Mouse (Mus musculus): Measurements from ENCODE around the gene Tead1.
A peak's percentile ranks its signal among the peaks of the same experiment; 100 is the strongest.

Tead1 gene

DNA sequence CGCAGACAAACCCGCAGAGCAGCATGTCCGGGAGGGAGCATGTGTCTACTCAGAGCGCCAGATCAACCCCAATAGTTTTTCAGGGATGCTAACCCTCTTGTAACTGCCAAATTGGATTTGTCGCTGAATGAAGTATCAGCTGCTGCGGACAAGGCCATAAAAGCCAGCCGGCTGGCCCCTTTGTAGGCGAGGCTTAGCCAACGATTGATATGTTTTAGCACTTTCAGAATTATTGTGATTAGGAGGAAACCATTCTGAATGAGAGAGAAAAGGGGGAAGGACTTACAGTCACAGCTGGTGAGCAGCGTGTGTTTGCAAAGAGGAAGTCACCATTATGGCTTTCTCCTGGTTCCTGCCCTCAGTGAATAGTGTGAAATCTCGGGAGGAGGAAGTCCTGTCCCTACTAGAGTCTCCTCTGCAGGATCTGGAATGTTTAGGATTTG lies 146.2 kb downstream of the Tead1 start:
- no peak for DNase-seq

DNA sequence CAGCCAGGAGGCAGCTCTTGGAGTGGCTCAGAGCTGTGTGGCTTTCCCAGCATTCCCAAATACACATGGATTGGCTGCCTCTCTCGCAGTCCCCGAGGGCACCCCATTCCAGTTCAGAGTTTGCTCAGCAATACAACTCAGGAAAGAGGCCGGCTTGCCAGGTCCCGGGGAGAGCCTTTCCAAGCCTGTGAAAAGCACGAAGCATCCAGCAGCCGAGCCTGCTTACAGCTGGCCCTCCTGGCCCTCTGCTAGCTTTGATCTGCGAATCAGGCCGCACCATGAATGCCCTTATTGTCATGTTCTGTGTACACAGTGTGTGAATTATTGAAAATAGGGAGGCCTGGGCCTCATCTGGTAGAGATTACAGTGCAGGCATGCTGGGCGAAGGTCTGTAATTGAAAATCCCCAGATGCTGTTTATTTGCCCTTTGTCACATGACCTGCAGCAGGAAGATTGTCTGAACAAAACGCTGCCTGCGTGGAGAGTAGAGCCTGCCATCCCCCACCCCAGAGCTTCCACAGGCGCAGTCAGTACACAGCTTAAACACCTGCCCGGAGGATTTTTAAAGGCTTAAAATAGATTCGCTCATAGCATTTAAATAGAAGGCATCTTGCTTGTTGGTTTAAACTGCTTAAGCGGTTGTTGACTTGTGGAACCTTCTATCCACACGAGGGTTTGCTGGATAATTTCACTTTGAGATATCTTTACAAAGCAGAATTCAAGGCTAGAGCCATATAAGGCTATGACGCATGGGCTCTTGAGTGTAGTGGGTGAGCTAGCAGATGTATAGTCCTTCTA lies 147.2 kb downstream of the Tead1 start:
- DNase-seq, result no peak

DNA sequence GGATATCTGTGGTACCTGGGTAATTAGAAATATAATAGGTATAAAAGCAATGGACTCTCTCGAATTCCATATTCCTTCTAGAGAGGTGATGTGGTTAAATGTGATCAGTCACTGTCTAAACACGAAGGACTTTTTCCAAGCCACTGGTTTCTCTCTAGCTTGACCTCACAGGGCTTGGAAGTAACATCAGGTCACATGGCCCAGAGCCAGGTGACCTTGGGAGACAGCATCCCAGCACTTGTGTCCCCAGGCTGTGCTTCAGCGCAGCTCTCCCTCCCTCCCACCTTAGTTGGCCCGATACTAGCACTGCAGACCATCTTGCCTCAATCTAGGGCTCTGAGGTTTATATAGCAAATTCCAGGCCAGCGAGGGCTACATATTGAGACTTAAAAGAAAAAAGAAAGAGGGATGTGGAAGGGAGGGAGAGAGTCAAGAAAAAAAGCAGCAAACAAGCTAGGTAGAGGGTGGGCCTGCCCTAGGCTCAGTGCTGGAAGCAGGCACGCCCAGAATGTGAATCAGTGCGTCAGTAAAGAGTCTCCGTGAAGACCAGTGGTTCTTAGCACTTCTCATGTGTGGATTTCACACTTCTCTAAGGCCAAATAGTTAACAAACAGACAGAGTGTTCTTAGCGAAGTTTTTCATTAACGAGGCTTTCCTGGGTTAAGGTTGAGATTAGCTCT lies 149.0 kb downstream of the Tead1 start:
- DNase-seq, result no peak

- DNase-seq, result no peak
These were observed 149.5 kb downstream of the Tead1 start for GRCm38 (mm10) chr7:112828696-112829022.

GRCm38 (mm10) chr7:112830946-112831345 lies 151.8 kb downstream of the Tead1 start:
- no peak for DNase-seq

DNA sequence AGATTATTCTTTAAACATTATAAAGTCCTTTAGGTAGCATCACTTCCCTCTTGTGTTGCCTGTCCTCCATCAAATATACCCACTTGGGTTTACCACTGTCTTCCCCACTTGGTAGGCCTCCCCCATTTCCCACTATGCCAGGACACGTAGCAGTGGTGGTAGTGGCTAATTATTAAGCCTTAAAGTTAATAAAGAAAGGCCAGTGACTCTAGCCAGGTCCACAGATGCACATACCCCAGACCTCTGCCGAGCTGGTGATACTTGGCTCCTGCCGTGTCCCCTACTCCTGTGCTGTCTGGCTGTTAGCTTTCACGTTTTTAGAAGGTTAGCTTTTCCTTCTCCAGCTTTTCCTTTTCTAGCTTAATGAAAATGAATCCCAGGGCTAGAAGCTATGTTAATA lies 152.3 kb downstream of the Tead1 start:
- no peak for DNase-seq

- DNase-seq, result no peak
These were observed 154.0 kb downstream of the Tead1 start for GRCm38 (mm10) chr7:112833132-112833531.

DNA sequence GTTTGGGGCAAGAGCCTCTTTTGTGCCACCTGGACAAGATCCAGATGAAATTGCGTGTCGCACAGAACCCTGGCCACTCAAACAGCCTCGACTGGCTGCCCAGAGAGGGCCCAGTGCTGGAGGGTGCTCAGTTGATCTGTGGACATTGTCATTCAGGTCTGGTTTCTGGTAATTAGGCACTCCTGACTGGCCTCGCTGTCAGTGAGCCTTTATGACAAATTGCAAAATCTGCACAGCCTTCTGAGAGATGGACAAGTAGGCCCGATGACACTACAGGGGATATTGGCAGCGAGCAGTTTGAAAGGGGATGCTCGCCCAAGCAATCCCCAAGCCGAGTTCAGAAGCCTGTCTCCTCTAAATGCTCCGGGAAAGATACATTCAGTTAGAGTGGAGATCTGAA lies 157.0 kb downstream of the Tead1 start:
- no peak for DNase-seq

GRCm38 (mm10) chr7:112838131-112838530 lies 159.0 kb downstream of the Tead1 start:
- DNase-seq, result no peak

DNA sequence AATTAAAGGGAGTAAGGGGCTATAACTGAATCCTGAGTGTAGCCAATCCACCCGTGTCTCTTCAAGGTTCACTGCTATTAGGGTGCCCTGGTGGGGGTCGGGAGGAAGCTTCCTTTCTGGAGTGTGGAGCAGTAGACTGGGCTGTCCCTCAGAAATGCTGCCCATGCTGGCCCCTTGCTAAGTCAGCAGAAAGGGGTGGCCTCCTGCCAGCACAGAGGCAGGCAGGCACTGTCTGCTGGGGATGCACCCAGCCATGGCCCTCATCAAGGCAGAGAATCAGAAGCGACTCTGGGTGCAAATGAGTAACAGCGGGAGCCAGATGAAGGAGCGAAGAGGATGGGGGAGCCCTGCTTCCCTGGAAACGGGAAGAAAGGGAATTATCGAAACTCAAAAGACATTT lies 161.2 kb downstream of the Tead1 start:
- no peak for DNase-seq

- DNase-seq, result no peak
These were observed 161.8 kb downstream of the Tead1 start for GRCm38 (mm10) chr7:112840890-112841289.

DNA sequence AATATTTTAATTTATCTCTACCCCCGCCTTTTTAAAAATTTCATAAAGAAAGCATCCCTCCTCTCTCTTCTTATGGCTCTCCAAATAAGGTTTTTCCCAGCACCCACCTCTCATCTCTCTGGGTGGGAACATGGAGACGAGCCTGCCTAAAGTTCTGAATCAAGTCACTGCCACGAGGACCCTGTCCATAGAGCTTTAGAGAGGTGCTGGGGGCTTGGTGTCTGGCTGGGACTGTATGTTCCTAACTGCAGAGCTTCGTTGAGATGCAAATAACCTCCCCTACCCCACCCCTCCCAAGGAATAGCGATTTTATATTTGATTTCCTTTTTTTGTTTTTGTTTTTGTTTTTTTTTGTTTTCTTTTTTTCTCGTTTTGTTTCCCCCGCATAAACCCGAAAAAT lies 162.4 kb downstream of the Tead1 start:
- no peak for DNase-seq

DNA sequence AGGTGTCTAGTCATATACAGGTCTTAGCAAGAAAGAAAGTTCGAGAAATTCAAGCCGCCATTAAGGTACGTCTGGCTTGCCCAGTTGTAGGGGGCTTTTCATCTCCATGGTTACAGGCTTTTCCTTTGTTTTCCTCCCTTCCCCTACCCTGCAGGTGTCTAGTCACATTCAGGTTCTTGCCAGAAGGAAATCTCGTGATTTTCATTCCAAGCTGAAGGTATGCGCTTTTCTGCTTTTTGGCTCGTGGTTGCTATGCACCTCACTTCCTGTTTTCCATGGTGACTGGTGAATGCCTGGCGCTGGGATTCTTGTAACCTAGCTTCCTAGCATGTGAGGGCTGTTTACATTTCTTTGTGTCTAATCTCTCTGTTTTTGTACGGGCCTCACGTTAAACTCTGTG lies 162.8 kb downstream of the Tead1 start:
- no peak for DNase-seq

DNA sequence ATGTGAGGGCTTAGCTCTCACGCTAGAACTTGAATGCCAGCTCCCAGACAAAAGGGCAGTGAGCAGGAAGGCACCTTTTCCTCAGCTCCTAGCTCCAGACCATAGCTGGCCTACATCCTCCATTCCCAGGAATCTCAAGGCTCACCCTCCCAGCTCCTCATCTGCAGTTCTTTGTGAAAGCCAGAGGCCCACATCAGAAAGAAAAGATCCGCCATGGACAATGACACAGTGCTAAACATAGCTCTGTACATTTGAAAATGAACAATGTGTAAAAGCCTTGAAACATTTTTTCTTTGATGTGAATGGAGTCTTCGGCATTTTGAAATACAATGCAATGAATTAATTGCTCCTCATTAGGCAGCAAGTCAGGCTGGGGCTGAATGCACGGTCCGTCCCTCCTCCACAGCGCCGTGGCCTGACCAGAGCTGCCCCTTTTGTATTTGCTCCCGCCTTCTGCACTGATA lies 172.2 kb downstream of the Tead1 start:
- no peak for DNase-seq

DNA sequence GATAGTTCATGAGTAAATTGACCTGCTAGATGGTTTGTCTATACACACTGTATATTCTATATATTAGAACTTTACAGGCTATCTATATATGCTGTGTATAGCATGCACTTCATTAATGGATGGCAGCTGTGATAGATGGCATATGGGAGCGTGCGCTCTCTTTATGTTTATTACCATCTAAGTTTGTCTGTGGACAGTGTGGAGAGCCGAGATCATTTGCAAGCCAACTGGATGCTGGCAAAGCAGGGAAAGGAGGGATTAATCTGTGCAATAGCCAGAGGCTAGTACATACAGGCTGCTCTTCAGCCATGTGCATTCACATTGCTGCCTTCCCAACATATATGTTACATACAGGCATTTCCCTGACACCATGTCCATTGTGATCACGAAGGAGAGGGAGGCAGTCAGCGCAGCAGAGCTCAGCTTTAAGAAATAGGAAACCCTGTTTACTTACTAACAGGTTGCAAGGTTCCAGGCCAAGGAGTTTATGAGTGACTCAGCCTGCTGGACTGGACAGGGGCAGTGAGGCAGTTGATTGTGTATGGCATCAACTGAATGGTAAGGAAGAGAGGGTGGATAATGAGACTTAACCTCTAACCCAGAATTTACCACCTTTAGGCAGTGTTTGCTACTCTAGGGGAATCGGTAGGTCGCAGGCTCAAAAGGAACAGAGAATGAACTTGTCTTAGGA lies 173.2 kb downstream of the Tead1 start:
- DNase-seq, result no peak

DNA sequence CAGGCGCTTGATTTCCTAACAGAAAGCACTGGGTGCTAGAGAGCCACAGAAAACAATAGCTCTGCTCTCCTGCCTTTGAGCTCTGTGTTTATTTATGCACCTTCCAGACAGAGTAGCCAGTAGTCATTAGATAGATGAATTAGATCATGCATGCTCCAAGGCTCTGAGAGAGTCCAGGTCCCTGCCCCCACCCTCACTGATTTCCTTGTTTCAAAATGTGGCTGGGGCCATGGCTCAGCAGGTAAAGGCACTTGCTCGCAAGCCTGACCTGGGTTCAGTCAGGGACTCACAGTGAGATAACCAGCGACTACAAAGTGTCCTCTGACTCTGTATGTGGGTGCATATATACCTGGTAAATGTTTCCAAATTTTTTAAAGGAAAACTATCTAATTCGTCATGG lies 174.7 kb downstream of the Tead1 start:
- DNase-seq, result no peak

GRCm38 (mm10) chr7:112854516-112854915 lies 175.4 kb downstream of the Tead1 start:
- no peak for DNase-seq

DNA sequence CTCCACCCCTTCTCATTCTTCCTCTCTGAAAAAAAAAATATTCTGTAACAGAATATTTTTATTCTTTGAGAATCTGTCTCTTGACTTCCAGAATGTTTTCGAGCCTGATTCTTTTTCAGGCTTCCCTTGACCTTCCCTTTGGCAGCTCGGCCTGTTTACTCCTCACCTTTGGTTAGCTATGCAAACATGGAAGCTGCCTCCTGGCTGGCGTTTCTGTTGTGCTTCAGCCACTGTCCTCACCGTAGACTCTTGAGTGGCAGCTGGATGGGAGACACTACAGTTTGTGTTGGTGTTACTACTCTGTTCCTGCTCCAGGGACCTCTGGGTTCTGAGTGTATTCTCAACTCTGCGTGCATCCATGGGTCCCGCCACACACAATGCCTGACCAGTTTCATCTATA lies 176.3 kb downstream of the Tead1 start:
- DNase-seq, result no peak

DNA sequence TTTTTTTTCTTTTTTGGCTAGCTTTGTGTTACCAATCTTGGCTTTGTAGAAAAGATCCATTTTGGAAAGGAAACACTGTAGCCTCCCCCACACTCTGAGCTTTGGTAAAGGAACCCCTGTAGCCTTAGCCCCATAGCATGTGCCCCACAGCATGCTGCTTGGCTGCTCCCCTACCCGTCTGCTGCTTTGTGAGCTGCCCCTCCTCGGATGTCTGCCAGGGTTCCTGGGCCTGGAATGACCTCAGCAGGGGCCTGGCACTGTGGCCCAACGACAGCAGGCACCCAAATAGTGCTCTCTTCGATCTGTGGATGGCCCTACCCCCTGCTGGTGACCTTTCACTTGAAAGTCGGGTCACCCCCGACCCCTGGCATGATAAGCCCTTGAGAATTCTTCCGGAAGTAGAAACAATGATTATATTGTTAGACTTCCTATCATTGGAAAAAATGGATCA lies 177.0 kb downstream of the Tead1 start:
- peak; percentile 93 for DNase-seq

DNA sequence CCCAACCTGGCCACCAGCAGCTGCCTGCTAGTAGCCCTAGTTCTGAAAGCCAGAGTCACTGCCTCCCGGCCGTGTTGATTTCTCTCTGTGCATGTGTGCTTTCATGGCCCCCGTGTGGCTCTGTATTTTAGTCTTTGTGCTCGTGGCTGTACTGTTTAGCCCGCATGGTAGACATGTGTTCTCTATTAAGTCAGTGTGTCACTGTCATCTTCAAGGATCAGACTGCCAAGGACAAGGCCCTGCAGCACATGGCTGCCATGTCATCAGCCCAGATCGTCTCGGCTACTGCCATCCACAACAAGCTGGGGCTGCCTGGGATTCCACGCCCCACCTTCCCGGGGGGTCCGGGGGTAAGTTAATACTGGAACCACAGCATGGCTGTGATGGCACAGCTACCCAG lies 177.5 kb downstream of the Tead1 start:
- no peak for DNase-seq

GRCm38 (mm10) chr7:112859887-112860286 lies 180.8 kb downstream of the Tead1 start:
- no peak for DNase-seq

GRCm38 (mm10) chr7:112862086-112862485 lies 183.0 kb downstream of the Tead1 start:
- DNase-seq, result no peak

GRCm38 (mm10) chr7:112864188-112864587 lies 185.1 kb downstream of the Tead1 start:
- no peak for DNase-seq

DNA sequence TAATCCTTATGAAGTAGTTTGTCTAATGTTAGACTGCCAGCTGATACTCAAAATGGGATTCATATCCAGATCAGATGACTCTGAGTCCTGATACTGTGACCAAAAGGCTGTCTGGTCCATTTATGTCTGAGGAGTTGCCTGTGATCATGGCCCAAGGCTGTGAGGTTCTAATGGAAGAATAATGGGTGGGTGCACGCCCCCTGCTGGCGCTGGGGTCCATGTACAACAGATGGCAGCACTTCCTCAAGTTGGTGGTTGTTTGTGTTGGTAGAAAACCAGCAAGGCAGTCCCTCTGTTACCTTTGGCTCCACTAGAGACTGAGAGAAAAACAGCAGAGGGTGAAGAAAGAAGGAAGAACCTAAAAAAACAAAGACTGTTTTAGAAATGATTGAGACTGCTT lies 186.6 kb downstream of the Tead1 start:
- peak; percentile 56 for DNase-seq
